Mouse (Mus musculus): ENCODE data around the gene Cdk2. TPM values are rescaled to one million over a fixed set of nuclear protein-coding genes. Genes with fewer than 3 reads are reported as not detected.

The Cdk2 gene
- total and polyA plus RNA-seq, 3 experiments: 40.5 to 72.4 TPM; not detected in 1

GRCm38 (mm10) chr10:128743235-128743634 lies 38.4 kb upstream of the Cdk2 start:
- H3K9me3 ChIP-seq (replicated peaks; ENCODE audit: insufficient read depth, low read length): no peaks in the 10 kb centered on the region
- H3K9ac ChIP-seq (ENCODE audit: control insufficient read depth, low read depth, low read length, poor library complexity, severe bottlenecking): peak overlapping the region; percentile 74
- no peaks in the 10 kb centered on the region for H3K27me3 ChIP-seq (ENCODE audit: control insufficient read depth in 1 of 2, insufficient read depth in 2 of 2, low read length in 2 of 2)
- TF ChIP-seq MAX (IDR thresholded peaks at IDR 0.05; ENCODE audit: low read length) (0 out of 2 replicates have a peak, but pooled peaks have one; percentile 16), TCF12 (IDR thresholded peaks at IDR 0.05; ENCODE audit: low read depth, low read length) (no peak), SIN3A (IDR thresholded peaks at IDR 0.05; ENCODE audit: low read length) (peak; percentile 31; the same call in 1 of the 2 replicates), EP300 (IDR thresholded peaks at IDR 0.05; ENCODE audit: low read depth in 1 of 2, low read length in 2 of 2) (0 out of 4 replicates have a peak, but pooled peaks of 1 of the 2 experiments have one; percentile 29), ETS1 (IDR thresholded peaks at IDR 0.05; ENCODE audit: low read depth, low read length) (0 out of 2 replicates have a peak, but pooled peaks have one; percentile 5), GABPA (IDR thresholded peaks at IDR 0.05; ENCODE audit: low read depth, low read length) (no peak), MXI1 (IDR thresholded peaks at IDR 0.05; ENCODE audit: low read depth, low read length) (0 out of 2 replicates have a peak, but pooled peaks have one; percentile 3), UBTF (IDR thresholded peaks at IDR 0.05; ENCODE audit: borderline replicate concordance, insufficient read depth, low read depth, low read length) (0 out of 2 replicates have a peak, but pooled peaks have one; percentile 23)
- H3K4me3 ChIP-seq (ENCODE audit: control insufficient read depth in 1 of 2, insufficient read depth in 1 of 2, low read depth in 2 of 2, low read length in 2 of 2): peak overlapping the region; percentile 73 to 81
- peaks cover 5% of the 10 kb centered on the region for H3K79me2 ChIP-seq (ENCODE audit: control insufficient read depth, insufficient read depth, low read length, poor library complexity)
- peaks cover 0 to 10% of the 10 kb centered on the region in 2 experiments; a peak in 2 of 4 replicates for H3K36me3 ChIP-seq (ENCODE audit: control insufficient read depth in 1 of 2, insufficient read depth in 2 of 2, low read length in 2 of 2)
- H3K4me1 ChIP-seq (ENCODE audit: control insufficient read depth in 1 of 2, insufficient read depth in 2 of 2, low read length in 2 of 2): peaks cover 0 to 21% of the 10 kb centered on the region in 2 experiments
- DNase-seq (ENCODE audit: low read depth, low spot score): peak; percentile 60
- H3K27ac ChIP-seq (ENCODE audit: control insufficient read depth, low read depth, low read length): peak overlapping the region; percentile 21; the same call in 1 of the 2 replicates

DNA sequence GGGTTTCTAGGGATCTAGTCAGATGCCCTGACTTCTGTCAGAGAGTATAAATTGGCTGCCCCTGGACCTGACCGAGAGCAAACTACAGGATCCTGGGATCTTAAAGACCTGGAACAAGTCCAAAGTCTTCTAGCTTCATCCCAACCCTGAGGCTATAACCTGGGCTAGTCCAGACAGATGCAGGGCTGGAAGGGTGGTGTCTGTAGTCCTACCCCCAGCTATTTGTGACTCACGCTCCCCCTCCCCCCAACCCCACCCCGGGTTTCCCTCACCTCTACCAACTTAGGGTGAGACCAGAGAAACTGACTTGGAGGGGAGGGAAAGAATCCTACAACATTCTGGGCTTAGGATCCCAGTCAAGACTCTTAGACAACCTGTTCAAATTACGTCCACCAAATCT lies 37.8 kb upstream of the Cdk2 start:
- Histone ChIP-seq H3K27me3 (ENCODE audit: control insufficient read depth in 1 of 2, insufficient read depth in 2 of 2, low read length in 2 of 2) (no peaks in the 10 kb centered on the region), H3K79me2 (ENCODE audit: control insufficient read depth, insufficient read depth, low read length, poor library complexity) (no peaks in the 10 kb centered on the region; the same call in 1 of the 2 replicates), H3K27ac (ENCODE audit: control insufficient read depth, low read depth, low read length) (no peak overlapping the region; the same call in 1 of the 2 replicates), H3K4me3 (ENCODE audit: control insufficient read depth in 1 of 2, insufficient read depth in 1 of 2, low read depth in 2 of 2, low read length in 2 of 2) (peak overlapping the region; percentile 73 to 81), H3K9me3 (replicated peaks; ENCODE audit: insufficient read depth, low read length) (no peaks in the 10 kb centered on the region), H3K4me1 (ENCODE audit: control insufficient read depth in 1 of 2, insufficient read depth in 2 of 2, low read length in 2 of 2) (peaks cover 0 to 21% of the 10 kb centered on the region in 2 experiments), H3K9ac (ENCODE audit: control insufficient read depth, low read depth, low read length, poor library complexity, severe bottlenecking) (peak overlapping the region; percentile 66), H3K36me3 (ENCODE audit: control insufficient read depth in 1 of 2, insufficient read depth in 2 of 2, low read length in 2 of 2) (peaks cover 0 to 10% of the 10 kb centered on the region in 2 experiments; a peak in 2 of 4 replicates)
- peak; percentile 34 for DNase-seq (ENCODE audit: low read depth, low spot score)
- TF ChIP-seq POLR2A (IDR thresholded peaks at IDR 0.05; ENCODE audit: control insufficient read depth in 1 of 2, insufficient read depth in 1 of 2, low read depth in 1 of 2, low read length in 2 of 2, poor library complexity in 1 of 2) (peak in 1 of 2 experiments; percentile 44; a peak in 1 of 4 replicates), KAT2A (conservative IDR thresholded peaks at IDR 0.05; ENCODE audit: low read depth, low read length) (no peak), POLR2AphosphoS2 (IDR thresholded peaks at IDR 0.05; ENCODE audit: low read length) (no peak), MAFK (IDR thresholded peaks at IDR 0.05; ENCODE audit: borderline replicate concordance, low read depth, low read length) (no peak), SIN3A (IDR thresholded peaks at IDR 0.05; ENCODE audit: low read length) (no peak), NELFE (IDR thresholded peaks at IDR 0.05; ENCODE audit: low read depth, low read length) (peak; percentile 21; the same call in 1 of the 2 replicates)

DNA sequence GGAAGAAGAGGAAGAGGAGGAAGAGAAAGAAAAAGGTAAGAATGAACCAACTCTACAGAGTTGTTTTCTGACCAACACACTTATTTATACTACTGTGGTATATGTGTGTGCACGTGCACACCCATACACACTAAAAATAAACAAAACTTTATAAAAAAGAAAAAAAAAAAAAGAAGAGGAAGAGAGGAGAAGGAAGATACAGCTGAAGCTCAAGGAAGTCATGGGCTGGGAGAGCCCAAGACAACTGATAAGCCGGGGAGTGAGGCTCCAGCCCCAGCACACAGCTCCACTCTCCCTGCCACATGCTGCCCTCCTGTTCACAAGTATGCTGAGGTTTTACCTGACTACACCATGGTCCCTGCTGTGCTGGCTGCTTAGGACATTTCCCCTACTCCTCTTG lies 35.5 kb upstream of the Cdk2 start:
- H3K9me3 ChIP-seq (replicated peaks; ENCODE audit: insufficient read depth, low read length): no peaks in the 10 kb centered on the region
- peak overlapping the region; percentile 74 for H3K27ac ChIP-seq (ENCODE audit: control insufficient read depth, low read depth, low read length)
- H3K79me2 ChIP-seq (ENCODE audit: control insufficient read depth, insufficient read depth, low read length, poor library complexity): no peaks in the 10 kb centered on the region; the same call in 1 of the 2 replicates
- H3K4me1 ChIP-seq (ENCODE audit: control insufficient read depth in 1 of 2, insufficient read depth in 2 of 2, low read length in 2 of 2): peaks cover 0 to 12% of the 10 kb centered on the region in 2 experiments; a peak in 3 of 4 replicates
- H3K27me3 ChIP-seq (ENCODE audit: control insufficient read depth in 1 of 2, insufficient read depth in 2 of 2, low read length in 2 of 2): no peaks in the 10 kb centered on the region
- DNase-seq (ENCODE audit: low read depth, low spot score): peak; percentile 76
- H3K4me3 ChIP-seq (ENCODE audit: control insufficient read depth in 1 of 2, insufficient read depth in 1 of 2, low read depth in 2 of 2, low read length in 2 of 2): peak overlapping the region; percentile 49 to 60
- H3K36me3 ChIP-seq (ENCODE audit: control insufficient read depth in 1 of 2, insufficient read depth in 2 of 2, low read length in 2 of 2): peaks cover 0 to 8% of the 10 kb centered on the region in 2 experiments; a peak in 2 of 4 replicates
- H3K9ac ChIP-seq (ENCODE audit: control insufficient read depth, low read depth, low read length, poor library complexity, severe bottlenecking): peak overlapping the region; percentile 59
- TF ChIP-seq POLR2A (IDR thresholded peaks at IDR 0.05; ENCODE audit: control insufficient read depth in 1 of 2, insufficient read depth in 1 of 2, low read depth in 1 of 2, low read length in 2 of 2, poor library complexity in 1 of 2): peak in 1 of 2 experiments; percentile 58; a peak in 2 of 4 replicates
- peak; percentile 91 for TF ChIP-seq BHLHE40 (IDR thresholded peaks at IDR 0.05; ENCODE audit: borderline replicate concordance, low read depth, low read length)
- TF ChIP-seq MAX (IDR thresholded peaks at IDR 0.05; ENCODE audit: low read length): peak; percentile 74
- peak; percentile 66 for TF ChIP-seq TCF12 (IDR thresholded peaks at IDR 0.05; ENCODE audit: low read depth, low read length)
- peak; percentile 55 to 65; a peak in 1 of 4 replicates for TF ChIP-seq EP300 (IDR thresholded peaks at IDR 0.05; ENCODE audit: low read depth in 1 of 2, low read length in 2 of 2)
- no peak for TF ChIP-seq SMC3 (IDR thresholded peaks at IDR 0.05; ENCODE audit: low read depth, low read length)
- TF ChIP-seq MEF2A (IDR thresholded peaks at IDR 0.05; ENCODE audit: extremely low read depth, insufficient replicate concordance, low read depth, low read length, poor library complexity, severe bottlenecking): no peak
- peak; percentile 41 for TF ChIP-seq TAL1 (IDR thresholded peaks at IDR 0.05; ENCODE audit: low read length)
- 0 out of 2 replicates have a peak, but pooled peaks have one; percentile 23 for TF ChIP-seq USF1 (IDR thresholded peaks at IDR 0.05; ENCODE audit: low read depth, low read length)
- TF ChIP-seq ETS1 (IDR thresholded peaks at IDR 0.05; ENCODE audit: low read depth, low read length): peak; percentile 73
- TF ChIP-seq NELFE (IDR thresholded peaks at IDR 0.05; ENCODE audit: low read depth, low read length): peak; percentile 38; the same call in 1 of the 2 replicates
- TF ChIP-seq MYC (IDR thresholded peaks at IDR 0.05; ENCODE audit: low read depth, low read length): peak; percentile 95
- peak; percentile 83 for TF ChIP-seq SIN3A (IDR thresholded peaks at IDR 0.05; ENCODE audit: low read length)
- TF ChIP-seq MAZ (IDR thresholded peaks at IDR 0.05; ENCODE audit: low read depth, low read length): 0 out of 2 replicates have a peak, but pooled peaks have one; percentile 42
- TF ChIP-seq RCOR1 (IDR thresholded peaks at IDR 0.05; ENCODE audit: low read depth, low read length): no peak; the same call in 1 of the 2 replicates
- no peak for TF ChIP-seq ZMIZ1 (IDR thresholded peaks at IDR 0.05; ENCODE audit: low read depth, low read length)
